Comparison of ENCODE assay signal across 11 mouse cellular contexts in genomic region chr19:38423884-38424283, GRCm38 (mm10). TPM values are rescaled to one million over a fixed set of nuclear protein-coding genes. Genes with fewer than 3 reads are reported as not detected.
DNase-seq lines count a peak whose midpoint lies in the region; ATAC-seq and TF ChIP-seq lines count a peak whose summit lies in the region.
"Had no signal": no experiment of that assay in that cellular context is flagged by ENCODE, and none has a peak within 500 bp of the region (broad histone marks: within the 10 kb centered on the region; RNA-seq: fewer than 3 reads in every experiment).

No protein-coding gene starts in this region.

- no peak overlapping the region for H3K4me3 ChIP-seq in forebrain, postnatal 0 days (ENCODE audit: low read depth, low read length)
- no peak overlapping the region for H3K4me3 ChIP-seq in forebrain, embryonic 13.5 days
- H3K4me3 ChIP-seq: midbrain, embryonic 10.5 days had no signal

- 35% methylated on average over 7 of the region's 7 CpGs for WGBS in forebrain, postnatal 0 days
- 41% methylated on average over 7 of the region's 7 CpGs for WGBS in forebrain, embryonic 13.5 days

- peak; percentile 75 for TF ChIP-seq CTCF in forebrain, postnatal 0 days (IDR thresholded peaks at IDR 0.05; ENCODE audit: low read depth)

- H3K27me3 ChIP-seq in forebrain, postnatal 0 days (ENCODE audit: insufficient read depth, low read length): no peaks in the 10 kb centered on the region
- H3K27me3 ChIP-seq in forebrain, embryonic 13.5 days: no peaks in the 10 kb centered on the region

- no peaks in the 10 kb centered on the region for H3K4me1 ChIP-seq in forebrain, postnatal 0 days (ENCODE audit: insufficient read depth)
- peaks cover 9% of the 10 kb centered on the region for H3K4me1 ChIP-seq in forebrain, embryonic 13.5 days
- H3K4me1 ChIP-seq: midbrain, embryonic 10.5 days had no signal

- no peaks in the 10 kb centered on the region for H3K36me3 ChIP-seq in forebrain, postnatal 0 days (ENCODE audit: insufficient read depth)
- no peaks in the 10 kb centered on the region for H3K36me3 ChIP-seq in forebrain, embryonic 13.5 days (ENCODE audit: poor library complexity, severe bottlenecking)
- H3K36me3 ChIP-seq: G1E; midbrain, embryonic 10.5 days had no signal

- no peak overlapping the region for H3K9ac ChIP-seq in forebrain, postnatal 0 days
- no peak overlapping the region for H3K9ac ChIP-seq in forebrain, embryonic 13.5 days

- H3K27ac ChIP-seq in forebrain, postnatal 0 days (ENCODE audit: low read depth, low read length): no peak overlapping the region
- H3K27ac ChIP-seq in forebrain, embryonic 13.5 days: no peak overlapping the region
- H3K27ac ChIP-seq: midbrain, embryonic 10.5 days had no signal

- intact Hi-C loops in left cerebral cortex, postnatal 14 days (cut with DNase I): loop anchor here (5.0 to 10.0 kb wide), 2 partner anchors 353 to 491 kb away; no protein-coding TSS in a partner anchor

- no peak for ATAC-seq in forebrain, postnatal 0 days
- no peak for ATAC-seq in forebrain, embryonic 13.5 days

- peak; percentile 68 for DNase-seq in forebrain, postnatal 0 days
- peak; percentile 27 to 45 for DNase-seq in left cerebral cortex, postnatal 14 days (ENCODE audit: low spot score in 2 of 2)
- no peak for DNase-seq in left cerebral cortex, adult 8-10 months (ENCODE audit: low spot score in 2 of 2)
- peak; percentile 80 for DNase-seq in NIH3T3 (ENCODE audit: low read depth)
- peak; percentile 46 for DNase-seq in lung, postnatal 36 days
- no peak for DNase-seq in testis, postnatal 14 days (ENCODE audit: low spot score)
- no peak for DNase-seq in neural tube, embryonic 10.5 days (ENCODE audit: extremely low spot score, low spot score)
- DNase-seq: cerebellum, adult 2 months had no signal

- H3K4me2 ChIP-seq in forebrain, postnatal 0 days (ENCODE audit: low read depth): no peak overlapping the region
- no peak overlapping the region for H3K4me2 ChIP-seq in forebrain, embryonic 13.5 days

- no peaks in the 10 kb centered on the region for H3K9me3 ChIP-seq in forebrain, postnatal 0 days (ENCODE audit: low read length)
- H3K9me3 ChIP-seq in forebrain, embryonic 13.5 days (replicated peaks): no peaks in the 10 kb centered on the region
- H3K9me3 ChIP-seq: G1E; midbrain, embryonic 10.5 days had no signal

RNA-seq across cellular contexts. Expression of gene Slc35g1, which starts 28.1 kb away (rescaled TPM):
- 2.8 and 3.2 TPM in 2 replicates for total RNA-seq in forebrain, postnatal 0 days (2014; rRNA removed)
- 0.86 and 1.3 TPM in 2 replicates for polyA plus RNA-seq in forebrain, postnatal 0 days (2015; fragmentation: Nextera tagmentation; extraction: Ambion mirVana)
- polyA plus RNA-seq in forebrain, embryonic 13.5 days (2015; fragmentation: Nextera tagmentation; extraction: Ambion mirVana): 2.3 TPM in 2 replicates
- 1 to 10 TPM; 2.6 to 3.5 TPM for total RNA-seq in left cerebral cortex, postnatal 14 days (2021)
- total RNA-seq in left cerebral cortex, adult 8-10 months (2022): 1 to 10 TPM; 1.5 to 2.3 (median 2.1) TPM

RNA-seq across cellular contexts. Expression of gene Plce1, which starts 57.0 kb away (rescaled TPM):
- 6.4 and 11.1 TPM in 2 replicates for total RNA-seq in forebrain, postnatal 0 days (2014; rRNA removed)
- 1.3 and 2.8 TPM in 2 replicates for polyA plus RNA-seq in forebrain, postnatal 0 days (2015; fragmentation: Nextera tagmentation; extraction: Ambion mirVana)
- polyA plus RNA-seq in forebrain, embryonic 13.5 days (2015; fragmentation: Nextera tagmentation; extraction: Ambion mirVana): 5.4 and 5.6 TPM in 2 replicates
- 1 to 10 TPM; 6.1 to 6.8 TPM for total RNA-seq in left cerebral cortex, postnatal 14 days (2021)
- 10 to 100 TPM in 2 of 4 experiments, 1 to 10 TPM in 2; 6.1 to 12.6 (median 8.8) TPM for total RNA-seq in left cerebral cortex, adult 8-10 months (2022)
- polyA plus RNA-seq: G1E had no signal

Comparison
In these comparisons a context has a peak if more than half of its experiments do, and no peak if none do; other contexts are left out.
1. DNase-seq: peak in forebrain, postnatal 0 days (single experiment), left cerebral cortex, postnatal 14 days (2 of 2), NIH3T3 (single experiment) and lung, postnatal 36 days (single experiment); none in left cerebral cortex, adult 8-10 months (0 of 2), testis, postnatal 14 days (single experiment) and neural tube, embryonic 10.5 days (single experiment).